Mouse (Mus musculus) kidney, embryonic 15.5 days (tissue): ENCODE data around the gene Grik5. TPM values are rescaled to one million over a fixed set of nuclear protein-coding genes. Genes with fewer than 3 reads are reported as not detected.

Source experiments
- ATAC-seq: fragments of 200-750 bp; cut with Nextera tagmentation; replicated peaks from 2 replicates; pipeline ENCODE4 v1.8.0; 2017; ENCODE audit warnings: moderate TSS enrichment; ENCODE audit not compliant: low FRiP score
- H3K27ac ChIP-seq: fragments of 300-500 bp; sonication (generic); 2 replicates; pipeline ENCODE4 v1.5.1; 2015; ENCODE audit warnings: mild to moderate bottlenecking, inconsistent platforms
- H3K27me3 ChIP-seq: fragments of 300-500 bp; sonication (generic); 2 replicates; pipeline ENCODE4 v1.6.1; 2015; ENCODE audit warnings: inconsistent platforms
- H3K36me3 ChIP-seq: fragments of 300-500 bp; sonication (generic); 2 replicates; pipeline ENCODE4 v1.6.1; 2015; ENCODE audit warnings: inconsistent platforms
- H3K4me1 ChIP-seq: fragments of 300-500 bp; sonication (generic); 2 replicates; pipeline ENCODE4 v1.6.1; 2015; ENCODE audit warnings: inconsistent platforms
- H3K4me2 ChIP-seq: fragments of 300-500 bp; sonication (generic); 2 replicates; pipeline ENCODE4 v1.6.1; 2015; ENCODE audit warnings: moderate library complexity, mild to moderate bottlenecking, inconsistent platforms
- H3K4me3 ChIP-seq: fragments of 300-500 bp; sonication (generic); replicated peaks from 2 replicates; pipeline ENCODE4 v1.5.1; 2015; ENCODE audit warnings: mild to moderate bottlenecking, inconsistent platforms
- H3K9ac ChIP-seq: fragments of 300-500 bp; sonication (generic); 2 replicates; pipeline ENCODE4 v1.6.1; 2015; ENCODE audit warnings: mild to moderate bottlenecking, inconsistent platforms
- H3K9me3 ChIP-seq: fragments of 300-500 bp; sonication (generic); replicated peaks from 2 replicates; pipeline ENCODE4 v1.6.1; 2016; ENCODE audit warnings: inconsistent platforms
- WGBS: fragments of 180-500 bp; shearing (Covaris S2); methylation state at CpG from one replicate; pipeline ENCODE4 v1.1.7; 2015; ENCODE audit warnings: mixed read lengths; 5-methylcytosine and 5-hydroxymethylcytosine counted together
- polyA plus RNA-seq: library from polyadenylated mRNA; unstranded; fragments of >200 nt; fragmentation: Nextera tagmentation; extraction: Ambion mirVana; gene quantifications from 2 replicates; pipeline ENCODE4 v1.2.1, GENCODE M21; 2015

Grik5 gene
- polyA plus RNA-seq, 1 experiment from 2014 or later = 7.0 TPM

DNA sequence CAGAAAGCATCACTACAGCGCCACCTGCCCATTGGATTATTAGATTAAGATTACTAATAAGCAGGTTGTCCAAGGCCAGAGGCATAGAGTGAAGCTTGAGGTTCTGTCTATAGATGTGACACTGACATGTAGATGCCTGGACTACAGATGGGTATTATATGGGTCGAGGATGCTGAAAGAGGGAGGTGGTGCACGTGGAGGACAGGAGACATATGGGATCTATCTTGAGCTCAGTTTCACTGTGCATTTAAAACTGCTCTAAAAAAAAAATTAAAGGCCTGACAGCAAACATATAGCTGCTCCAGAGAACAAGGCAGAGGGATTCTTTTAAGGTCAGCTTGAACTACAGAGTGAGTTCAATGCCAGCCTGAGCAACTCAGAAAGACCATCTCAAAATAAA, 26.0 kb upstream of the Grik5 start:
- Histone ChIP-seq H3K36me3 (no peaks in the 10 kb centered on the region), H3K4me1 (no peaks in the 10 kb centered on the region), H3K4me2 (no peak overlapping the region), H3K27me3 (no peaks in the 10 kb centered on the region; the same call in 1 of the 2 replicates), H3K27ac (no peak overlapping the region), H3K9ac (no peak overlapping the region), H3K9me3 (no peaks in the 10 kb centered on the region), H3K4me3 (no peak overlapping the region)
- ATAC-seq = no peak
- WGBS = 68% methylated on average over 3 of the region's 3 CpGs

DNA sequence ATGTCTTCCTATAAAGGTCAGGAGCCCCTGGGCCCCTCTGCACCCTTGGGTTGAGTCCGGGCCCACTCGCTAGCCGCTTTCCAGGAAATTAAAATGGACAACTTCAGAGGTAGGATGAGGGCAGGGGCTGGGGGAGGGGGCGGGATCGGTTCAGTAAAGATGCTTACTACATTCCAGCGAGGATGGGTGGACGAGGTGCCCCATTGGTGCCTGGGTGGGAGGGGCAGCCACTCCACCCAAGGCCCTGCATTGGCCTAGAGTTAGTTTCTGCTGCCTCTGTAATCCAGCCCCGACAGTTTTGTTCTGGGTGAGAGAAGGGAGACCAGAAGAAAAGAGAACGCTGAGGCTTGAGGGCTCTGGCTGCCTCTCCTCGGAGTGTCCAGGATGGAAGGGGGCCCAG, 17.7 kb upstream of the Grik5 start:
- H3K27ac ChIP-seq = no peak overlapping the region
- peaks cover 16% of the 10 kb centered on the region for H3K36me3 ChIP-seq
- peaks cover 27% of the 10 kb centered on the region for H3K4me1 ChIP-seq
- no peak overlapping the region for H3K4me2 ChIP-seq
- no peak for ATAC-seq
- 32% methylated on average over 10 of the region's 10 CpGs for WGBS
- H3K4me3 ChIP-seq = no peak overlapping the region
- H3K27me3 ChIP-seq = no peaks in the 10 kb centered on the region
- no peaks in the 10 kb centered on the region for H3K9me3 ChIP-seq
- no peak overlapping the region for H3K9ac ChIP-seq

DNA sequence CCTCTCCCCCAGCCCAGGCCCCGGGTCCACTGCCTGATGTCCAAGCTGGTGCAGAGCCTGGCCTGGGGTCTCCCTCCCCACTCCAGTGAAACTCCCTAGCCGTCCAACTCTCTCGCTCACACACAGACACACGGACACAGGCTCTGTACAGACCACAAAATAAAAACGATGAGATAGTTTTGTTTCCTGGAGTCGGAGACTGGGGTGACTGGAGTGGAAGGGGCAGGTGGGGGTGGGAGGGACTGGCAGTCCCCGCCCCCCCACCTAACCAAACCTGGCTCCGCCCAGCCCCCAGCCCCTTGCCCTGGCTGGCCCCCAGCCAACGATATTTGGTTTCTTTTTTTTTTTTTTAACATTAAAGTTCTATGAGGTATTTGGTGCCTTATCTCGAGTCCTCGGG, 16.8 kb upstream of the Grik5 start:
- H3K4me1 ChIP-seq = peaks cover 28% of the 10 kb centered on the region
- H3K27me3 ChIP-seq = no peaks in the 10 kb centered on the region
- no peak for ATAC-seq
- WGBS = 19% methylated on average over 11 of the region's 11 CpGs
- no peak overlapping the region for H3K9ac ChIP-seq
- H3K9me3 ChIP-seq = no peaks in the 10 kb centered on the region
- H3K36me3 ChIP-seq = peaks cover 25% of the 10 kb centered on the region
- no peak overlapping the region for H3K4me3 ChIP-seq
- no peak overlapping the region for H3K27ac ChIP-seq
- H3K4me2 ChIP-seq = 0 out of 2 replicates have a peak overlapping the region, but pooled peaks have one; percentile 11

DNA sequence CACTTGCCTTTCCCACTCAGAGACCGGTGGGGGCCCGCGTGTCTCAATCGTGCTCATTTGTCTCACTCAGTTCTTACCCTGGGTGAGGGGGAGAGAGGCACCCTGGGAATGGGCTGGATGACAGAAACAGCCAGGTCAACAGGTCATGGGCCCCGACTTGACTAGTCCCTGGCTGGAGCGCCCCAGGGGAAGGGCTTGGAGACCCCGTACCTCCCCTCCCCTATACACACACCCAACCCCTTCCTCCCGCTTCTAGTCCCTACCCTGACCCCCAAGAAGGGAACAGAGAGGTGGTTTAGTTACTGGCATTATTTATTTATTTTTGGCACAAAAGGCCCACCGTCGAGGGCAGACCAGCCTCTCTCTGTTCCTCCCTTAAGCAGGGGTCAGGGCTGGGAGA, 16.4 kb upstream of the Grik5 start:
- 14% methylated on average over 10 of the region's 10 CpGs for WGBS
- no peak overlapping the region for H3K4me3 ChIP-seq
- H3K9ac ChIP-seq = no peak overlapping the region
- H3K27ac ChIP-seq = no peak overlapping the region
- ATAC-seq = 0 out of 2 replicates have a peak, but pooled peaks have one; percentile 30
- peaks cover 28% of the 10 kb centered on the region for H3K4me1 ChIP-seq
- H3K27me3 ChIP-seq = no peaks in the 10 kb centered on the region
- peaks cover 29% of the 10 kb centered on the region for H3K36me3 ChIP-seq
- H3K4me2 ChIP-seq = 0 out of 2 replicates have a peak overlapping the region, but pooled peaks have one; percentile 11
- H3K9me3 ChIP-seq = no peaks in the 10 kb centered on the region

- no peak overlapping the region for H3K27ac ChIP-seq
- WGBS = 69% methylated on average over 5 of the region's 5 CpGs
- H3K9ac ChIP-seq = no peak overlapping the region
- H3K9me3 ChIP-seq = no peaks in the 10 kb centered on the region
- no peak overlapping the region for H3K4me3 ChIP-seq
- no peak for ATAC-seq
- peaks cover 35% of the 10 kb centered on the region for H3K36me3 ChIP-seq
- H3K4me1 ChIP-seq = peaks cover 28% of the 10 kb centered on the region
- no peaks in the 10 kb centered on the region for H3K27me3 ChIP-seq
- H3K4me2 ChIP-seq = no peak overlapping the region
Observed at GRCm38 (mm10) chr7:25087972-25088371, 15.8 kb upstream of the Grik5 start.

DNA sequence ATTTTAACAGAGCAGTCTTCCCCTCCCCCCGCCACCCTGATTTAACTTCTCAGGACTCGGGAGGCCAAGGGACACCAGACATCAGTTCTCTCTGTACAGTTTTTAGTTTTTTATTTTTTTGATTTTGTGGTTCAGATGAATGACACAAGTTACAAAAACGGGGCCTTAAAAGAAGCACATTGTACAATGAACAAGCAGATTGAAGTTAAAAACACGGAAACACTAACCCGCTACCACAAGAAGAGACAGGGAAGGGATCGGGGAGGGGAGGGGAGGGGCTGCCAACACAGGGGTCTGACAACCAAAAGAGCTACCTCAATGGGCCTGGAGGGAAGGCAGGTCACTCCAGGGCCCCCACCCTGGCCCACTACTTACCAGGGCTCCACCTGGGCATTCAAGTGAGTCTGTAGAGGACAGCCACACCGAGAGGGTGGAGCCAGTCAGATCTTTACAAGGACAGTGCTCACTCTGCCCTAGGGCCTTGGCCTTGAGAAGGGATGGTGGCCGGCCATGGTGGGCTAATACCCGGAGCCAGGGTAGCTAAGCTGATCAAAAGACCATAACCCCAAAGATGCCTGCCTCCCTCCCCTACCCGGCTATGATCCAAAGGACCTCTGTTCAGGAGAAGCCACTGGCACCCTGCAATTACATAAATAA, 15.2 kb upstream of the Grik5 start:
- ATAC-seq = peak; percentile 59; the same call in 1 of the 2 replicates
- H3K4me3 ChIP-seq = no peak overlapping the region
- no peaks in the 10 kb centered on the region for H3K9me3 ChIP-seq
- peaks cover 40% of the 10 kb centered on the region for H3K36me3 ChIP-seq
- H3K27ac ChIP-seq = no peak overlapping the region
- WGBS = 66% methylated on average over 10 of the region's 10 CpGs
- H3K9ac ChIP-seq = no peak overlapping the region
- no peak overlapping the region for H3K4me2 ChIP-seq
- peaks cover 28% of the 10 kb centered on the region for H3K4me1 ChIP-seq
- H3K27me3 ChIP-seq = no peaks in the 10 kb centered on the region

DNA sequence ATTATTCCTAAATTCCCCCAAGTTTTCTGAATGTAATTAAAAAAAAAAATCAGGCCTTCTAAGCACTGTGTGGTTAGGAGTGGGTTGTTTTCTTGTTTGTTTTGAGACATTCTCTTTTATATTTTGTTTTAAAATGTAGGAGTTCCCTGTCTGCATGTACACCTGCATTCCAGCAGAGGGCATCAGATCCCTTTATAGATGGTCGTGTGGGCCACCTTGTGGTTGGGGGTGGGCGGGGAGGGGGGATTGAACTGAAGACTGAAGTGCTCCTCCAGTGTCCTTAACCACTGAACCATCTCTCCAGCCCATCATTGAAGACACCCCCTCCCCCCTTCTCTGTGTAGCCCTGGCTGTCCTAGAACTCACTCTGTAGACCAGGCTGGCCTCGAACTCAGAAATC, 14.5 kb upstream of the Grik5 start:
- 56% methylated on average over 3 of the region's 3 CpGs for WGBS
- Histone ChIP-seq H3K36me3 (peaks cover 48% of the 10 kb centered on the region), H3K4me2 (no peak overlapping the region), H3K4me1 (peaks cover 28% of the 10 kb centered on the region), H3K9me3 (no peaks in the 10 kb centered on the region), H3K9ac (no peak overlapping the region), H3K27ac (no peak overlapping the region), H3K4me3 (no peak overlapping the region), H3K27me3 (no peaks in the 10 kb centered on the region)
- no peak for ATAC-seq

- Histone ChIP-seq H3K36me3 (peaks cover 68% of the 10 kb centered on the region), H3K4me1 (peaks cover 23% of the 10 kb centered on the region), H3K4me2 (no peak overlapping the region), H3K27me3 (no peaks in the 10 kb centered on the region), H3K27ac (no peak overlapping the region), H3K4me3 (no peak overlapping the region), H3K9ac (no peak overlapping the region), H3K9me3 (no peaks in the 10 kb centered on the region)
- no peak for ATAC-seq
- 73% methylated on average over 5 of the region's 5 CpGs for WGBS
Observed at GRCm38 (mm10) chr7:25084621-25085020, 12.5 kb upstream of the Grik5 start.

- H3K36me3 ChIP-seq = peaks cover 72% of the 10 kb centered on the region
- 81% methylated on average over 4 of the region's 4 CpGs for WGBS
Observed at GRCm38 (mm10) chr7:25082510-25082909, 10.4 kb upstream of the Grik5 start.

GRCm38 (mm10) chr7:25080431-25080830, 8.3 kb upstream of the Grik5 start:
- Histone ChIP-seq H3K27ac (no peak overlapping the region), H3K9ac (no peak overlapping the region), H3K9me3 (no peaks in the 10 kb centered on the region), H3K4me2 (no peak overlapping the region), H3K4me1 (peaks cover 32% of the 10 kb centered on the region), H3K27me3 (no peaks in the 10 kb centered on the region), H3K4me3 (no peak overlapping the region), H3K36me3 (peaks cover 62% of the 10 kb centered on the region)
- ATAC-seq = no peak
- WGBS = 96% methylated on average over 13 of the region's 13 CpGs

More at GRCm38 (mm10) chr7:25082510-25082909, 10.4 kb upstream of the Grik5 start:
- H3K9me3 ChIP-seq = no peaks in the 10 kb centered on the region
- no peak overlapping the region for H3K4me3 ChIP-seq
- H3K9ac ChIP-seq = no peak overlapping the region
- peaks cover 25% of the 10 kb centered on the region for H3K4me1 ChIP-seq
- H3K27ac ChIP-seq = no peak overlapping the region
- H3K4me2 ChIP-seq = no peak overlapping the region
- no peaks in the 10 kb centered on the region for H3K27me3 ChIP-seq
- no peak for ATAC-seq

GRCm38 (mm10) chr7:25079496-25080026, 7.4 kb upstream of the Grik5 start:
- no peaks in the 10 kb centered on the region for H3K27me3 ChIP-seq
- 71% methylated on average over 12 of the region's 12 CpGs for WGBS

DNA sequence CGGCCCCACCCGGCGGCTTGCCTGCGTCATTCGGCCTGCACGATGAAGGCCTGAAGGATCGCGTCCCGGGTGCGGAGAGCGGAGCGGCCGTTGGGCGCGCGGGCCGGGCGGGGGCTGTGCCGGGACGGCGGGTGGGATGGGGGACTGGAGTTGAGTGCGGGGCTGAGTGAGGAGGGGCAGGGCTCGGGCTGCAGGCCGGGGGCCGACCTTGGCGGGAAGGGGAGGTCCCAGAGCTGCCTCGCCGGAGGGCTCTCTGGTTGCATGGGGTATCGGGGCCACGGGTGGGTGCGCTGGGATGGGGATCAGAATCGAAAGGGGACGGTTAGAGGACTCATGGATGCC, 5.2 kb upstream of the Grik5 start:
- peaks cover 48% of the 10 kb centered on the region for H3K4me1 ChIP-seq
- under 1% methylated on average over 33 of the region's 33 CpGs for WGBS
- H3K9ac ChIP-seq = peak overlapping the region; percentile 97
- H3K9me3 ChIP-seq = no peaks in the 10 kb centered on the region
- H3K4me2 ChIP-seq = peak overlapping the region; percentile 74
- H3K27me3 ChIP-seq = no peaks in the 10 kb centered on the region
- H3K27ac ChIP-seq = peak overlapping the region; percentile 98
- peak; percentile 47 for ATAC-seq
- H3K4me3 ChIP-seq = peak overlapping the region; percentile 93
- peaks cover 31% of the 10 kb centered on the region for H3K36me3 ChIP-seq

More at GRCm38 (mm10) chr7:25079496-25080026, 7.4 kb upstream of the Grik5 start:
- no peak overlapping the region for H3K27ac ChIP-seq
- no peak overlapping the region for H3K4me3 ChIP-seq
- H3K4me1 ChIP-seq = peaks cover 33% of the 10 kb centered on the region
- ATAC-seq = no peak
- H3K4me2 ChIP-seq = no peak overlapping the region
- H3K9ac ChIP-seq = no peak overlapping the region
- H3K9me3 ChIP-seq = no peaks in the 10 kb centered on the region
- H3K36me3 ChIP-seq = peaks cover 53% of the 10 kb centered on the region
